Mouse (Mus musculus) hindbrain, embryonic 16.5 days (tissue): ENCODE measurements around the gene Pole4. TPM values are rescaled to one million over a fixed set of nuclear protein-coding genes. Genes with fewer than 3 reads are reported as not detected.

Experiments
- ATAC-seq: fragments of 200-750 bp; cut with Nextera tagmentation; 2 replicates; pipeline ENCODE4 v1.8.0; 2017; ENCODE audit warnings: moderate TSS enrichment, moderate library complexity
- H3K27ac ChIP-seq: fragments of 300-500 bp; sonication (generic); 2 replicates; pipeline ENCODE4 v1.5.1; 2014; ENCODE audit warnings: low read depth, mild to moderate bottlenecking, control low read depth, low read length, moderate library complexity
- H3K27me3 ChIP-seq: fragments of 300-500 bp; sonication (generic); replicated peaks from 2 replicates; pipeline ENCODE4 v1.6.1; 2014; ENCODE audit warnings: low read length; ENCODE audit not compliant: control insufficient read depth, insufficient read depth
- H3K36me3 ChIP-seq: fragments of 300-500 bp; sonication (generic); 2 replicates; pipeline ENCODE4 v1.6.1; 2014; ENCODE audit warnings: mild to moderate bottlenecking, low read length, moderate library complexity, mixed read lengths; ENCODE audit not compliant: control insufficient read depth, insufficient read depth
- H3K4me1 ChIP-seq: fragments of 300-500 bp; sonication (generic); 2 replicates; pipeline ENCODE4 v1.6.1; 2014; ENCODE audit warnings: low read depth, low read length; ENCODE audit not compliant: control insufficient read depth, insufficient read depth
- H3K4me2 ChIP-seq: fragments of 300-500 bp; sonication (generic); 2 replicates; pipeline ENCODE4 v1.6.1; 2014; ENCODE audit warnings: mild to moderate bottlenecking, low read length, control low read depth, moderate library complexity
- H3K4me3 ChIP-seq: fragments of 300-500 bp; sonication (generic); 2 replicates; pipeline ENCODE4 v1.5.1; 2014; ENCODE audit warnings: mild to moderate bottlenecking, low read length, control low read depth, moderate library complexity
- H3K9ac ChIP-seq: fragments of 300-500 bp; sonication (generic); 2 replicates; pipeline ENCODE4 v1.6.1; 2014; ENCODE audit warnings: low read depth, mild to moderate bottlenecking, control low read depth, low read length, moderate library complexity
- H3K9me3 ChIP-seq: fragments of 300-500 bp; sonication (generic); 2 replicates; pipeline ENCODE4 v1.6.1; 2014; ENCODE audit warnings: mild to moderate bottlenecking, low read length, moderate library complexity; ENCODE audit not compliant: control insufficient read depth
- WGBS: fragments of 180-500 bp; shearing (Covaris S2); extraction: QIAGEN DNeasy Blood & Tissue Kit; methylation state at CpG from one replicate; pipeline ENCODE4 v1.1.7; 2014; 5-methylcytosine and 5-hydroxymethylcytosine counted together
- polyA plus RNA-seq: library from polyadenylated mRNA; unstranded; fragments of >200 nt; fragmentation: Nextera tagmentation; extraction: Ambion mirVana; gene quantifications from 2 replicates; pipeline ENCODE4 v1.2.1, GENCODE M21; 2015

The Pole4 gene
- polyA plus RNA-seq: 124 and 141 TPM in 2 replicates

GRCm38 (mm10) chr6:82705221-82705620, at the start of gene Pole4:
Gene Pole4, minus strand, starts transcription at chr6:82705365.
- no peak for ATAC-seq
- no peaks in the 10 kb centered on the region for H3K36me3 ChIP-seq
- no peak within 1 kb of the TSS for H3K4me3 ChIP-seq
- H3K4me1 ChIP-seq: peaks cover 1% of the 10 kb centered on the region; the same call in 1 of the 2 replicates
- no peaks in the 10 kb centered on the region for H3K9me3 ChIP-seq
- WGBS: 82% methylated on average over 5 of the region's 5 CpGs
- no peak within 1 kb of the TSS for H3K27ac ChIP-seq
- H3K4me2 ChIP-seq: no peak within 1 kb of the TSS
- H3K27me3 ChIP-seq: no peaks in the 10 kb centered on the region
- no peak within 1 kb of the TSS for H3K9ac ChIP-seq

- Histone ChIP-seq H3K36me3 (no peaks in the 10 kb centered on the region), H3K4me2 (no peak overlapping the region), H3K4me1 (no peaks in the 10 kb centered on the region), H3K9ac (no peak overlapping the region), H3K9me3 (no peaks in the 10 kb centered on the region), H3K27me3 (no peaks in the 10 kb centered on the region), H3K4me3 (no peak overlapping the region), H3K27ac (no peak overlapping the region)
- ATAC-seq: no peak
- WGBS: 92% methylated on average over 6 of the region's 6 CpGs
Observed at GRCm38 (mm10) chr6:82754769-82755168, 49.6 kb upstream of the Pole4 start.

GRCm38 (mm10) chr6:82753638-82754361, 48.6 kb upstream of the Pole4 start:
- no peak overlapping the region for H3K4me2 ChIP-seq
- no peaks in the 10 kb centered on the region for H3K4me1 ChIP-seq
- H3K27me3 ChIP-seq: no peaks in the 10 kb centered on the region
- H3K4me3 ChIP-seq: no peak overlapping the region
- ATAC-seq: no peak
- no peak overlapping the region for H3K27ac ChIP-seq
- no peaks in the 10 kb centered on the region for H3K36me3 ChIP-seq
- H3K9ac ChIP-seq: no peak overlapping the region
- H3K9me3 ChIP-seq: no peaks in the 10 kb centered on the region
- 90% methylated on average over 14 of the region's 14 CpGs for WGBS

- Histone ChIP-seq H3K4me1 (no peaks in the 10 kb centered on the region), H3K27me3 (no peaks in the 10 kb centered on the region), H3K4me2 (no peak overlapping the region), H3K9ac (no peak overlapping the region), H3K4me3 (no peak overlapping the region), H3K9me3 (no peaks in the 10 kb centered on the region), H3K36me3 (no peaks in the 10 kb centered on the region), H3K27ac (no peak overlapping the region)
- WGBS: 83% methylated on average over 11 of the region's 11 CpGs
- no peak for ATAC-seq
Observed at GRCm38 (mm10) chr6:82753061-82753460, 47.9 kb upstream of the Pole4 start.

- ATAC-seq: no peak
- no peaks in the 10 kb centered on the region for H3K4me1 ChIP-seq
- H3K4me2 ChIP-seq: no peak overlapping the region
- 97% methylated on average over 7 of the region's 7 CpGs for WGBS
- no peak overlapping the region for H3K27ac ChIP-seq
- no peaks in the 10 kb centered on the region for H3K9me3 ChIP-seq
- H3K9ac ChIP-seq: no peak overlapping the region
- no peak overlapping the region for H3K4me3 ChIP-seq
- H3K27me3 ChIP-seq: no peaks in the 10 kb centered on the region
- no peaks in the 10 kb centered on the region for H3K36me3 ChIP-seq
Observed at GRCm38 (mm10) chr6:82751791-82752190, 46.6 kb upstream of the Pole4 start.

- Histone ChIP-seq H3K27ac (no peak overlapping the region), H3K27me3 (no peaks in the 10 kb centered on the region), H3K4me3 (no peak overlapping the region), H3K4me2 (no peak overlapping the region), H3K9me3 (no peaks in the 10 kb centered on the region), H3K4me1 (no peaks in the 10 kb centered on the region), H3K36me3 (no peaks in the 10 kb centered on the region), H3K9ac (no peak overlapping the region)
- no peak for ATAC-seq
- 84% methylated on average over 11 of the region's 11 CpGs for WGBS
Observed at GRCm38 (mm10) chr6:82751031-82751430, 45.9 kb upstream of the Pole4 start.

- Histone ChIP-seq H3K27ac (no peak overlapping the region), H3K36me3 (no peaks in the 10 kb centered on the region), H3K4me1 (no peaks in the 10 kb centered on the region), H3K27me3 (no peaks in the 10 kb centered on the region), H3K4me2 (no peak overlapping the region), H3K9ac (no peak overlapping the region), H3K9me3 (no peaks in the 10 kb centered on the region), H3K4me3 (no peak overlapping the region)
- ATAC-seq: no peak
- 63% methylated on average over 2 of the region's 2 CpGs for WGBS
Observed at GRCm38 (mm10) chr6:82750063-82750462, 44.9 kb upstream of the Pole4 start.

- Histone ChIP-seq H3K27ac (no peak overlapping the region), H3K36me3 (no peaks in the 10 kb centered on the region), H3K4me2 (no peak overlapping the region), H3K9me3 (no peaks in the 10 kb centered on the region), H3K27me3 (no peaks in the 10 kb centered on the region), H3K4me3 (no peak overlapping the region), H3K9ac (no peak overlapping the region), H3K4me1 (no peaks in the 10 kb centered on the region)
- 91% methylated on average over 9 of the region's 9 CpGs for WGBS
- ATAC-seq: no peak
Observed at GRCm38 (mm10) chr6:82748106-82748672, 43.0 kb upstream of the Pole4 start.

- 92% methylated on average over 5 of the region's 5 CpGs for WGBS
- no peak overlapping the region for H3K4me2 ChIP-seq
- H3K9ac ChIP-seq: no peak overlapping the region
- ATAC-seq: no peak
- no peak overlapping the region for H3K27ac ChIP-seq
- H3K36me3 ChIP-seq: no peaks in the 10 kb centered on the region
- H3K4me3 ChIP-seq: no peak overlapping the region
- no peaks in the 10 kb centered on the region for H3K4me1 ChIP-seq
- H3K27me3 ChIP-seq: no peaks in the 10 kb centered on the region
- no peaks in the 10 kb centered on the region for H3K9me3 ChIP-seq
Observed at GRCm38 (mm10) chr6:82747085-82747484, 41.9 kb upstream of the Pole4 start.
